Mouse (Mus musculus) brain, embryonic 14.5 days (tissue): Measurements from ENCODE around the gene Gins2.

ENCODE experiments used
- CTCF ChIP-seq: fragments of 200-500 bp; IDR thresholded peaks from 2 replicates; pipeline ENCODE4 v1.5.1; 2012; ENCODE audit warnings: inconsistent platforms, mild to moderate bottlenecking, moderate library complexity, borderline replicate concordance; ENCODE audit not compliant: insufficient read depth, insufficient read length; ENCODE audit errors: extremely low read depth
- POLR2A ChIP-seq: fragments of 200-500 bp; IDR thresholded peaks from 2 replicates; pipeline ENCODE4 v1.6.1; 2012; ENCODE audit warnings: mild to moderate bottlenecking, inconsistent platforms, borderline replicate concordance; ENCODE audit not compliant: poor library complexity, insufficient read depth, insufficient read length, severe bottlenecking; ENCODE audit errors: extremely low read depth

DNA sequence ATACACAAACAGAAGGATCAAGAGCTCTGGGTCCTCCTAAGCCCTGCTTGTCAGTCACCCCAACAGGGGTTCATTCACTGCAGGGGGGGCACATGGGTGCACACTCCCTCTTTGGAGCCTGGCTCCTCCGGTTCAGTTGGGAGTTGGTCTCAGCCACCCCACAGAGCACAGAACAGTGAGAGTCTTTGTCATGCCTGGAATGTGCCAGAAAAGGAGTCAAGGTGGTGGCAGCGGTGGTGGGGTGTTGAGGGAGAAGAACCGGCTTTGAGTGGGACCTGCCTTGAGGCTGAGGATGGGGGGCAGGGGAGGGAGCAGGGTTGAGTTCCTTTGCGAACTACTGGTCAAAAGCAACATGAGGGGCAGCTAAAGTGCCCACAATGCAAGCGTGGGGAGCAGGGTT lies 40.9 kb upstream of the Gins2 start:
- TF ChIP-seq POLR2A (no peak), CTCF (no peak)
